Mouse (Mus musculus): ENCODE results near the gene Folr1.

Gene Folr1

GRCm38 (mm10) chr7:101868241-101869162, 2.1 kb downstream of the Folr1 start:
- no peak for DNase-seq (ENCODE audit: low spot score in 2 of 2)

GRCm38 (mm10) chr7:101867482-101867881, 3.1 kb downstream of the Folr1 start:
- DNase-seq (ENCODE audit: low spot score in 2 of 2) = no peak

GRCm38 (mm10) chr7:101866491-101867265, 3.9 kb downstream of the Folr1 start:
- DNase-seq (ENCODE audit: low spot score in 2 of 2) = no peak

- DNase-seq (ENCODE audit: low spot score in 2 of 2) = no peak
These were observed 7.2 kb downstream of the Folr1 start, which contains the start of gene Anapc15 for GRCm38 (mm10) chr7:101863415-101863814. Gene Anapc15 (plus strand): TSS chr7:101863715.

- no peak for DNase-seq (ENCODE audit: low spot score in 2 of 2)
These were observed 8.3 kb downstream of the Folr1 start for GRCm38 (mm10) chr7:101862291-101862690.

- no peak for DNase-seq (ENCODE audit: low spot score in 2 of 2)
These were observed 9.6 kb downstream of the Folr1 start for GRCm38 (mm10) chr7:101860978-101861377.

- DNase-seq (ENCODE audit: low spot score in 2 of 2) = no peak
These were observed 12.2 kb downstream of the Folr1 start for GRCm38 (mm10) chr7:101858362-101858761.

GRCm38 (mm10) chr7:101857094-101857493, 13.5 kb downstream of the Folr1 start, which contains the start of gene Folr2:
Gene Folr2 (minus strand): TSS chr7:101857194.
- no peak for DNase-seq (ENCODE audit: low spot score in 2 of 2)

- DNase-seq (ENCODE audit: low spot score in 2 of 2) = no peak
These were observed 16.8 kb downstream of the Folr1 start for GRCm38 (mm10) chr7:101853816-101854215.

GRCm38 (mm10) chr7:101852846-101853245, 17.7 kb downstream of the Folr1 start:
- DNase-seq (ENCODE audit: low spot score in 2 of 2) = no peak

- no peak for DNase-seq (ENCODE audit: low spot score in 2 of 2)
These were observed 18.9 kb downstream of the Folr1 start for GRCm38 (mm10) chr7:101851689-101852088.

- no peak for DNase-seq (ENCODE audit: low spot score in 2 of 2)
These were observed 22.7 kb downstream of the Folr1 start for GRCm38 (mm10) chr7:101847934-101848333.

GRCm38 (mm10) chr7:101844186-101844585, 26.4 kb downstream of the Folr1 start:
- DNase-seq (ENCODE audit: low spot score in 2 of 2) = no peak

- DNase-seq (ENCODE audit: low spot score in 2 of 2) = peak; percentile 72 to 80
These were observed 32.7 kb downstream of the Folr1 start, which contains the start of gene Inppl1 for GRCm38 (mm10) chr7:101837606-101838471. Gene Inppl1 (minus strand): TSS chr7:101838229.

GRCm38 (mm10) chr7:101837154-101837605, 33.4 kb downstream of the Folr1 start:
- peak in 1 of 2 experiments; percentile 25 for DNase-seq (ENCODE audit: low spot score in 2 of 2)

- peak; percentile 19 to 50 for DNase-seq (ENCODE audit: low spot score in 2 of 2)
These were observed 34.1 kb downstream of the Folr1 start for GRCm38 (mm10) chr7:101836271-101837153.

GRCm38 (mm10) chr7:101835457-101836109, 35.0 kb downstream of the Folr1 start:
- peak in 1 of 2 experiments; percentile 27 for DNase-seq (ENCODE audit: low spot score in 2 of 2)

GRCm38 (mm10) chr7:101834903-101835302, 35.7 kb downstream of the Folr1 start:
- DNase-seq (ENCODE audit: low spot score in 2 of 2) = no peak

- DNase-seq (ENCODE audit: low spot score in 2 of 2) = no peak
These were observed 36.5 kb downstream of the Folr1 start for GRCm38 (mm10) chr7:101833916-101834584.

Data from right cerebral cortex, adult 2 months (tissue).